Mouse (Mus musculus): ENCODE results near the gene Uckl1. TPM values are rescaled to one million over a fixed set of nuclear protein-coding genes. Genes with fewer than 3 reads are reported as not detected.
A peak's percentile ranks its signal among the peaks of the same experiment; 100 is the strongest.

Uckl1 gene
- polyA plus RNA-seq, 1 experiment from 2014 or later = 69.8 TPM

DNA sequence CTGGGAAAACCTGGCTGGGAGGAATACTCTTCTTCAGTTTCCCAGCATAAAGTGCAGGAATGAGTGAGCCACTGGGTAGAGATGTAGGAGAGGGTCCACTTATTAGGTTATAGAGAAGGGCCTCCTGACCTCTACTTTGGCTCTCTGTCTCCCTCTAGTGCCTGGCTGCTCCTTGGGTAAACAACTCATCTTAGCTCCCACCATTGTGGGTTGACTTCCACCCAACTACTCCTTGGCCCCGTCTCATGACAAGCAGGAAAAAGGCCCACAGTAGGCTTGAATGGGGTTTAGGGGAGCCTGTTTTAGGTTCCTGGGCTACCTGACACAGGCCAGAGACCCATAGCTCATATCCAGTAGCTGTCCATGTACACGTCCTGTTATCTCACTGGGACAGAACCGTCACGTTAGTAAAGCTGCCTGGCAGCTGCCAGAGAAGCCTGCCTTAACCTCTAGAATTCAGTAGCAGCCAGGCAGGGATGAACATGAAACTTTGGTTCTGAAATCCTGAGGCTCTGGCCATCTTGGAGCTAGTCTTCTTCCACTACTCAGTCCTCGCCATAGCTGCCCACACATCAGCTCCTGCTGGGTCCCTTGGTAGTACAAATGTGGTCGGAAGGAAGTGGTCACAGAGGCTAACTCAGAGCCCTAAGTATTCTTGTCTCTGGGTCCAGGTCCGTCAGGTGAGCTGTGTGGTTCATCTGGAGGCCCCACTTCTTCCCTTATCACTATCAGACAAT is 16.3 kb downstream of the Uckl1 start:
- no peak for ATAC-seq
- 81% methylated on average over 7 of the region's 7 CpGs for WGBS
- Histone ChIP-seq H3K4me1 (replicated peaks; ENCODE audit: control insufficient read depth, insufficient read depth, low read length) (no peaks in the 10 kb centered on the region), H3K27me3 (replicated peaks; ENCODE audit: control insufficient read depth, insufficient read depth, low read length) (no peaks in the 10 kb centered on the region), H3K9me3 (ENCODE audit: control insufficient read depth, low read length) (no peaks in the 10 kb centered on the region), H3K36me3 (ENCODE audit: control insufficient read depth, insufficient read depth) (no peaks in the 10 kb centered on the region), H3K9ac (replicated peaks; ENCODE audit: low read depth, low read length) (no peak overlapping the region), H3K4me2 (ENCODE audit: low read length) (no peak overlapping the region), H3K27ac (ENCODE audit: low read length) (no peak overlapping the region), H3K4me3 (replicated peaks; ENCODE audit: low read length) (no peak overlapping the region)

DNA sequence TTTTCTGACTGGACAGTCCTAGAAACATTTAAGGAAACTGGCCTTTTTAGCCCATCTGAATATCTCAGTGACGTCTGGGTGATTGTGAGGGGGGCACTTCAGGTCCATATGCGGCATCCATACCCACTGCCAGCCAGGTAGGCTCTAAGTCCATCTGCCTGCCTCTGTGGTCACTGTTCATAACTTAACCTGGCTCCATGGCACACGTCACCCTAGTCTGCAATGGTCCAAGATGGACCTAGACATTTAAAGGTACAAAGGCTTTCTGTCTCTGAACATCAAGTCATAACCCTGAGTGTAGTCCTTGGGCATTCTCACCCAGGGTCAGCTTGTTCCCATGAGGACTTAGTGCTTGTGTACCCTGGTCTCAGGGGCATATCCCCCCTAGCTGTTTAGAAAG is 17.4 kb downstream of the Uckl1 start:
- Histone ChIP-seq H3K36me3 (ENCODE audit: control insufficient read depth, insufficient read depth) (no peaks in the 10 kb centered on the region), H3K9me3 (ENCODE audit: control insufficient read depth, low read length) (no peaks in the 10 kb centered on the region), H3K4me1 (replicated peaks; ENCODE audit: control insufficient read depth, insufficient read depth, low read length) (no peaks in the 10 kb centered on the region), H3K27ac (ENCODE audit: low read length) (no peak overlapping the region), H3K4me3 (replicated peaks; ENCODE audit: low read length) (no peak overlapping the region), H3K9ac (replicated peaks; ENCODE audit: low read depth, low read length) (no peak overlapping the region), H3K27me3 (replicated peaks; ENCODE audit: control insufficient read depth, insufficient read depth, low read length) (no peaks in the 10 kb centered on the region), H3K4me2 (ENCODE audit: low read length) (no peak overlapping the region)
- ATAC-seq = no peak
- 83% methylated on average over 3 of the region's 3 CpGs for WGBS

DNA sequence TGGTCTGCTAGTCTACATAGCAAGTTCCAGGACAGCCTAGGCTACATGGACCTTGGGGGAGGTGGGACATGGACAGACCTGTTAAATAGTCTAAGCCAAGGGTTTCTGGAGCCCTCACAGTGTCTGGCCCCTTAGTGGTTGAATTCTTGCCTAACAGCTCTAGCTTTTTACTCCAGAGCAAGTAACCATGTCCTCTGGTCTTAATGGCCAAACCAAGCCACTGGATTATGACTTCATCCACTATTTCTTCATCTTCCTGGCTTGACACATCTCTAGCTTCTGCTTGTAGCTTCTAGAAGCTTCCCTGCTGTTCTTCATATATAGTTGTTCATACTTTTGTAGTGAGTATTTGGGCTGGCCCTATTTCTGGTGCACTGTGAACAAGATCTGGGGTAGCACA is 30.9 kb downstream of the Uckl1 start:
- H3K36me3 ChIP-seq (ENCODE audit: control insufficient read depth, insufficient read depth) = peaks cover 30% of the 10 kb centered on the region

DNA sequence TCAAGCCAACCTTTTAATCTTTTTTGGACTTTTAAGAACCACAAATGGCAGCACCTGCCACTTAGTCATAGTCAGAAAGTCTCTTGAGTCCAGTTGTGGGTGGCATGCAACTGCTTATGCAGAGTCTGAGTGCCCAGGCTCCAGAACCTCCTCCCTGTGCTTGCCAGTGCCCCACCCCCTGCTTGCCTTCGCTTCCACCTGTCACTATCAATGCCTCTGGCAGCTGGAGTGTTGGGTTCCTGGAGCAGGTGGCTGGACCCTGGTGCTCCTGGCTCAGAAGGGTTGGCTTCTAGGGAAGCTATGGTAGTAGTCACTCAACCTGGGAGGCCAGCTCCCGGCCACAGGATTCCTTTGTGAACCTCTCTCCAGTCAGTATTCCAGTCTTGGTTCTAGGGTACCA is 34.5 kb downstream of the Uckl1 start:
- Histone ChIP-seq H3K4me1 (replicated peaks; ENCODE audit: control insufficient read depth, insufficient read depth, low read length) (no peaks in the 10 kb centered on the region), H3K4me3 (replicated peaks; ENCODE audit: low read length) (no peak overlapping the region), H3K9me3 (ENCODE audit: control insufficient read depth, low read length) (no peaks in the 10 kb centered on the region), H3K9ac (replicated peaks; ENCODE audit: low read depth, low read length) (no peak overlapping the region), H3K36me3 (ENCODE audit: control insufficient read depth, insufficient read depth) (peaks cover 44% of the 10 kb centered on the region), H3K4me2 (ENCODE audit: low read length) (no peak overlapping the region), H3K27me3 (replicated peaks; ENCODE audit: control insufficient read depth, insufficient read depth, low read length) (no peaks in the 10 kb centered on the region), H3K27ac (ENCODE audit: low read length) (no peak overlapping the region)
- no peak for ATAC-seq
- WGBS = 95% methylated on average over 2 of the region's 2 CpGs

More for the DNA sequence above, 30.9 kb downstream of the Uckl1 start:
- Histone ChIP-seq H3K4me1 (replicated peaks; ENCODE audit: control insufficient read depth, insufficient read depth, low read length) (no peaks in the 10 kb centered on the region), H3K4me3 (replicated peaks; ENCODE audit: low read length) (no peak overlapping the region), H3K27ac (ENCODE audit: low read length) (no peak overlapping the region), H3K9ac (replicated peaks; ENCODE audit: low read depth, low read length) (no peak overlapping the region), H3K4me2 (ENCODE audit: low read length) (no peak overlapping the region), H3K9me3 (ENCODE audit: control insufficient read depth, low read length) (no peaks in the 10 kb centered on the region), H3K27me3 (replicated peaks; ENCODE audit: control insufficient read depth, insufficient read depth, low read length) (no peaks in the 10 kb centered on the region)
- no peak for ATAC-seq

DNA sequence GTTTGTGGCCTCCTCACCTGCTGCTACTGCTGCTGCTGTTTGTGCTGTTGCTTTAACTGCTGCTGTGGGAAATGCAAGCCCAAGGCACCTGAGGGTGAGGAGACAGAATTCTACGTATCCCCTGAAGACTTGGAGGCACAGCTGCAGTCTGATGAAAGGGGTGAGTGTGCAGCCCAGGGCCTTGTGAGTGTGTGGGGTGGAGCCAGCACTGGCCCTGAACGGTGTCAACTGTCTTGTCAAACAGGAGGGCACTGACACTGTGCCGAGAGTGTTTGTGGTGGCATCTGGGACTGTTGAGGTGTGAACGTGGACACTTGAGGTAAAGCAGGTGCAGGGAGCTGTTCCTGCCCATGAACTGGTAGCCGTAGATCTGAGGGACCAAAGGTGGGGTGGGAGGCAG is 36.0 kb downstream of the Uckl1 start:
- H3K4me1 ChIP-seq (replicated peaks; ENCODE audit: control insufficient read depth, insufficient read depth, low read length) = no peaks in the 10 kb centered on the region
- WGBS = 90% methylated on average over 5 of the region's 5 CpGs
- peaks cover 44% of the 10 kb centered on the region for H3K36me3 ChIP-seq (ENCODE audit: control insufficient read depth, insufficient read depth)
- no peak overlapping the region for H3K4me3 ChIP-seq (replicated peaks; ENCODE audit: low read length)
- no peak overlapping the region for H3K27ac ChIP-seq (ENCODE audit: low read length)
- no peaks in the 10 kb centered on the region for H3K9me3 ChIP-seq (ENCODE audit: control insufficient read depth, low read length)
- H3K9ac ChIP-seq (replicated peaks; ENCODE audit: low read depth, low read length) = no peak overlapping the region
- no peak for ATAC-seq
- H3K27me3 ChIP-seq (replicated peaks; ENCODE audit: control insufficient read depth, insufficient read depth, low read length) = no peaks in the 10 kb centered on the region
- H3K4me2 ChIP-seq (ENCODE audit: low read length) = no peak overlapping the region

DNA sequence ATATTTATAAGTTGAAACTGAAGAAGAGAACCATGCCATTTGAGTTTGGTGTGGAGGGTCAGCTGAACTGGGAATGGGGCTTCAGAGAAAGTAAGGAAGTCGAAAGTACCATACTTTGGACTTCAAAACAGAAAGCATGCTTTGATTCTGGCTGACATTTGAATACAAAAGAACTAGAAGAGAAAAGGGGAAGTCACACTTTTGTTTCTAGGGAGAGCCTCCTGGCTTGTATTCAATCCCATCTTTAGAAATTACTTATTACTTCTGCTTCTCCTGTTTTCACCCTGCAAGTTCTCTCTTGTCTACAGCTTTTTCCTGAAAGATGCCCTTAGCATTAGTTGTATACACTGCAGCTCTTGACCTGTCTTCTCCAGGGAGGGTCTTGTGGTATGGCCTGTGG is 36.5 kb downstream of the Uckl1 start:
- H3K4me1 ChIP-seq (replicated peaks; ENCODE audit: control insufficient read depth, insufficient read depth, low read length) = no peaks in the 10 kb centered on the region
- H3K9me3 ChIP-seq (ENCODE audit: control insufficient read depth, low read length) = no peaks in the 10 kb centered on the region
- H3K36me3 ChIP-seq (ENCODE audit: control insufficient read depth, insufficient read depth) = peaks cover 44% of the 10 kb centered on the region
- no peak for ATAC-seq
- 82% methylated on average over 1 of the region's 1 CpGs for WGBS
- H3K4me2 ChIP-seq (ENCODE audit: low read length) = no peak overlapping the region
- H3K9ac ChIP-seq (replicated peaks; ENCODE audit: low read depth, low read length) = no peak overlapping the region
- H3K4me3 ChIP-seq (replicated peaks; ENCODE audit: low read length) = no peak overlapping the region
- no peak overlapping the region for H3K27ac ChIP-seq (ENCODE audit: low read length)
- H3K27me3 ChIP-seq (replicated peaks; ENCODE audit: control insufficient read depth, insufficient read depth, low read length) = no peaks in the 10 kb centered on the region

DNA sequence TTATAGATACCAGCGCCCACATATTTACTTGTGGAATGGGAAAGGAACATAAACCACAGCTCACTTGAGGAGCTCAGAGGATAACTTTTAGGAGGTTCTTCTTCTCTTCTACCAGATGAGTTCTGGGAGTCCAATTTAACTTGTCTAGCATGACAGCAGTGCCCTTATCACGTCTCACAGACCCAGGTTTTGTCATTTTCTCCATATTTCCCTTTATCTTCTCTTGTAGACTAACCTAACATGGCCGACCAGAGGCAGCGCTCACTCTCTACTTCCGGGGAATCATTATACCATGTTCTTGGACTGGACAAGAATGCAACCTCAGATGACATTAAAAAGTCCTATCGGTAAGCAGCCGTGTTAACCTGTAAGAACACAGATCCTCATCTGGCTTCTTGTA is 38.5 kb downstream of the Uckl1 start:
- H3K4me2 ChIP-seq (ENCODE audit: low read length) = no peak overlapping the region
- H3K9ac ChIP-seq (replicated peaks; ENCODE audit: low read depth, low read length) = no peak overlapping the region
- no peak for ATAC-seq
- H3K4me3 ChIP-seq (replicated peaks; ENCODE audit: low read length) = no peak overlapping the region
- H3K9me3 ChIP-seq (ENCODE audit: control insufficient read depth, low read length) = no peaks in the 10 kb centered on the region
- no peak overlapping the region for H3K27ac ChIP-seq (ENCODE audit: low read length)
- 97% methylated on average over 7 of the region's 7 CpGs for WGBS
- H3K4me1 ChIP-seq (replicated peaks; ENCODE audit: control insufficient read depth, insufficient read depth, low read length) = no peaks in the 10 kb centered on the region
- H3K36me3 ChIP-seq (ENCODE audit: control insufficient read depth, insufficient read depth) = peaks cover 31% of the 10 kb centered on the region
- H3K27me3 ChIP-seq (replicated peaks; ENCODE audit: control insufficient read depth, insufficient read depth, low read length) = no peaks in the 10 kb centered on the region

DNA sequence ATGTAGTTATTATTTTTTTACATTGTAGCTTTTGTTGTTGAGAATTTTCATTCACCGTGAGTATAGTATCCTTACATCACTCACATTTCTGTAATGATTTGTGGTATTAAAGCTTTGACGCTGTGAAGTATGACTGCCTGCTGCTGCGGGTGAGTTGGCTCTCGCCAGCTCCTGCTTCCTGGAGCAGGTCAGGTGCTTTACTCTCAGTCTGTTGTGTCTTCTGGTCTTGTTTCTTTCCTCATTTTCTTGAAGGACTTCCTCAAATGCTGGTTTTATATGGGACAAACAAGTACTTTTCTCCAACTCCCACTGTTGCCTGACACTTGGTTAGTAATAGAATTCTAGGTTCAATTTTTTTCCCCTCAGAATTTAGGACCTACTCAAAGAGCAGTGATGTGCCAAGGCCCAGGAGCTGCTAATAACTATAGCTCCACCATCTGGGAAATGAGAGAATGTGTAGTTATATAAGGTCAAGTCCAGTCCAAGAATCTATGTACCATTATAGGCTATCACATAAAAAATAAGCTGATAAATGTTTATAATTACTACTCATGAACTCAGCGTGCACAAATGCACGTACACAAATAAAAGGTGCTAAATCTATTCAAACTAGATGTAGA is 42.8 kb downstream of the Uckl1 start:
- no peak for ATAC-seq
- H3K27me3 ChIP-seq (replicated peaks; ENCODE audit: control insufficient read depth, insufficient read depth, low read length) = no peaks in the 10 kb centered on the region
- H3K4me3 ChIP-seq (replicated peaks; ENCODE audit: low read length) = no peak overlapping the region
- WGBS = 91% methylated on average over 6 of the region's 6 CpGs
- no peak overlapping the region for H3K9ac ChIP-seq (replicated peaks; ENCODE audit: low read depth, low read length)
- H3K4me2 ChIP-seq (ENCODE audit: low read length) = no peak overlapping the region
- H3K4me1 ChIP-seq (replicated peaks; ENCODE audit: control insufficient read depth, insufficient read depth, low read length) = peaks cover 7% of the 10 kb centered on the region
- no peaks in the 10 kb centered on the region for H3K9me3 ChIP-seq (ENCODE audit: control insufficient read depth, low read length)
- peaks cover 4% of the 10 kb centered on the region; the same call in 1 of the 2 replicates for H3K36me3 ChIP-seq (ENCODE audit: control insufficient read depth, insufficient read depth)
- H3K27ac ChIP-seq (ENCODE audit: low read length) = no peak overlapping the region

DNA sequence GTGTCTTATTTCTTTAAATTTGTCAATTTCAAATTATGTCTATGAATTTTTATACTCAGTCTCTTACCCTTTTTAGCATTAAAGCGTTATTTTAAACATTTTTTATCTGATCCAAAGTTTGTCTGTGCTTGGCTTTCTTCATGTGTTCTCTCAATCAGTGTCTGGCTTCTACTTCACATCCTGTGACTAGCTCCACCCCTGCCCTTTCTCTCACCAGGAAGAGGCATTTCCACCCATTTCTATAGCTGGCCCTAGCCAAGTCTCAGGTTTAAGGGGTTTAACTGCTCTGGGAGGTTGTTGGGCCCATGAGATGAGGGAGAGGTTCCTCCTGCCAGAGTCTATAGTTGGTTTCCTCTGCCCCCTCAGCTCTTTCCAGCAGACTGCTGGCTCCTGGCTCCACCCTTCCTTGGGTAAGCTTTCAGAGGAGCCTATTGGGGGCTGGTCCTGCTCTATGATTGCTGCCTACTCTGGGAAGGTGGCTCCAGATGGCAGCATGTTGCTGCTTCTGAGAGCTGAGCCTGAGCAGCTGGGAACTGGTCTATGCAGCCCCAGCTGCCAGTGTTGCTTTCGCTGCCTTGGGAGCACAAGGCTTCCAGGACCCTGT is 47.1 kb downstream of the Uckl1 start:
- no peaks in the 10 kb centered on the region for H3K36me3 ChIP-seq (ENCODE audit: control insufficient read depth, insufficient read depth)
- H3K4me2 ChIP-seq (ENCODE audit: low read length) = no peak overlapping the region
- no peaks in the 10 kb centered on the region for H3K27me3 ChIP-seq (replicated peaks; ENCODE audit: control insufficient read depth, insufficient read depth, low read length)
- H3K9me3 ChIP-seq (ENCODE audit: control insufficient read depth, low read length) = no peaks in the 10 kb centered on the region
- H3K9ac ChIP-seq (replicated peaks; ENCODE audit: low read depth, low read length) = no peak overlapping the region
- no peak overlapping the region for H3K4me3 ChIP-seq (replicated peaks; ENCODE audit: low read length)
- WGBS = 70% methylated on average over 2 of the region's 2 CpGs
- H3K4me1 ChIP-seq (replicated peaks; ENCODE audit: control insufficient read depth, insufficient read depth, low read length) = peaks cover 7% of the 10 kb centered on the region
- peak; percentile 75; the same call in 1 of the 2 replicates for ATAC-seq
- H3K27ac ChIP-seq (ENCODE audit: low read length) = peak overlapping the region; percentile 66
